Mouse (Mus musculus): Measurements from ENCODE around the gene Grcc10. TPM values are rescaled to one million over a fixed set of nuclear protein-coding genes. Genes with fewer than 3 reads are reported as not detected.

The Grcc10 gene
- polyA plus RNA-seq, 1 experiment from 2014 or later, result 710 TPM

- H3K4me3 ChIP-seq (replicated peaks), result no peak overlapping the region
- H3K36me3 ChIP-seq, result no peaks in the 10 kb centered on the region
- no peak overlapping the region for H3K27ac ChIP-seq
- no peak overlapping the region for H3K9ac ChIP-seq (replicated peaks)
- H3K4me2 ChIP-seq (replicated peaks), result no peak overlapping the region
- WGBS, result 86% methylated on average over 8 of the region's 8 CpGs
- H3K9me3 ChIP-seq, result no peaks in the 10 kb centered on the region
- no peak for ATAC-seq
- H3K4me1 ChIP-seq (replicated peaks), result no peaks in the 10 kb centered on the region
- H3K27me3 ChIP-seq, result no peaks in the 10 kb centered on the region
These were observed 17.6 kb downstream of the Grcc10 start for GRCm38 (mm10) chr6:124723541-124723940.

GRCm38 (mm10) chr6:124722876-124723473, 18.2 kb downstream of the Grcc10 start:
- 87% methylated on average over 6 of the region's 6 CpGs for WGBS
- Histone ChIP-seq H3K9ac (replicated peaks) (no peak overlapping the region), H3K4me3 (replicated peaks) (no peak overlapping the region), H3K4me1 (replicated peaks) (no peaks in the 10 kb centered on the region), H3K36me3 (no peaks in the 10 kb centered on the region), H3K27ac (no peak overlapping the region), H3K4me2 (replicated peaks) (no peak overlapping the region), H3K9me3 (no peaks in the 10 kb centered on the region), H3K27me3 (no peaks in the 10 kb centered on the region)
- ATAC-seq, result no peak

GRCm38 (mm10) chr6:124720904-124721303, 20.3 kb downstream of the Grcc10 start:
- H3K4me2 ChIP-seq (replicated peaks), result no peak overlapping the region
- H3K27ac ChIP-seq, result no peak overlapping the region
- no peak overlapping the region for H3K4me3 ChIP-seq (replicated peaks)
- H3K9me3 ChIP-seq, result no peaks in the 10 kb centered on the region
- no peak overlapping the region for H3K9ac ChIP-seq (replicated peaks)
- no peaks in the 10 kb centered on the region for H3K27me3 ChIP-seq
- ATAC-seq, result no peak
- 65% methylated on average over 11 of the region's 11 CpGs for WGBS
- peaks cover 21% of the 10 kb centered on the region for H3K36me3 ChIP-seq
- H3K4me1 ChIP-seq (replicated peaks), result no peaks in the 10 kb centered on the region

- no peaks in the 10 kb centered on the region for H3K27me3 ChIP-seq
- no peak for ATAC-seq
- no peak overlapping the region for H3K4me3 ChIP-seq (replicated peaks)
- 0 out of 2 replicates have a peak, but pooled peaks cover under 1% of the 10 kb centered on the region for H3K4me1 ChIP-seq (replicated peaks)
- H3K9me3 ChIP-seq, result no peaks in the 10 kb centered on the region
- no peak overlapping the region for H3K9ac ChIP-seq (replicated peaks)
- H3K27ac ChIP-seq, result no peak overlapping the region
- peaks cover 35% of the 10 kb centered on the region for H3K36me3 ChIP-seq
- 78% methylated on average over 7 of the region's 7 CpGs for WGBS
- no peak overlapping the region for H3K4me2 ChIP-seq (replicated peaks)
These were observed 21.7 kb downstream of the Grcc10 start for GRCm38 (mm10) chr6:124719354-124719978.

GRCm38 (mm10) chr6:124718703-124719102, 22.5 kb downstream of the Grcc10 start:
- H3K27me3 ChIP-seq, result no peaks in the 10 kb centered on the region
- no peak overlapping the region for H3K27ac ChIP-seq
- WGBS, result 58% methylated on average over 9 of the region's 16 CpGs
- peaks cover 43% of the 10 kb centered on the region for H3K36me3 ChIP-seq
- no peak overlapping the region for H3K9ac ChIP-seq (replicated peaks)
- H3K4me1 ChIP-seq (replicated peaks), result peaks cover 8% of the 10 kb centered on the region
- no peaks in the 10 kb centered on the region for H3K9me3 ChIP-seq
- no peak for ATAC-seq
- H3K4me2 ChIP-seq (replicated peaks), result no peak overlapping the region
- H3K4me3 ChIP-seq (replicated peaks), result no peak overlapping the region

- WGBS, result 81% methylated on average over 13 of the region's 13 CpGs
These were observed 23.2 kb downstream of the Grcc10 start for GRCm38 (mm10) chr6:124717968-124718367.

GRCm38 (mm10) chr6:124716864-124717490, 24.2 kb downstream of the Grcc10 start:
- ATAC-seq, result no peak
- H3K4me3 ChIP-seq (replicated peaks), result no peak overlapping the region
- no peak overlapping the region for H3K4me2 ChIP-seq (replicated peaks)
- 0 out of 2 replicates have a peak overlapping the region, but pooled peaks have one; percentile 5 for H3K27ac ChIP-seq
- H3K36me3 ChIP-seq, result peaks cover 43% of the 10 kb centered on the region
- H3K4me1 ChIP-seq (replicated peaks), result peaks cover 20% of the 10 kb centered on the region
- no peaks in the 10 kb centered on the region for H3K27me3 ChIP-seq
- no peak overlapping the region for H3K9ac ChIP-seq (replicated peaks)
- WGBS, result 68% methylated on average over 20 of the region's 20 CpGs
- no peaks in the 10 kb centered on the region for H3K9me3 ChIP-seq

More at GRCm38 (mm10) chr6:124717968-124718367, 23.2 kb downstream of the Grcc10 start:
- Histone ChIP-seq H3K36me3 (peaks cover 43% of the 10 kb centered on the region), H3K4me3 (replicated peaks) (no peak overlapping the region), H3K27ac (no peak overlapping the region), H3K9ac (replicated peaks) (no peak overlapping the region), H3K4me1 (replicated peaks) (peaks cover 16% of the 10 kb centered on the region), H3K27me3 (no peaks in the 10 kb centered on the region), H3K9me3 (no peaks in the 10 kb centered on the region), H3K4me2 (replicated peaks) (no peak overlapping the region)
- ATAC-seq, result no peak

- H3K4me2 ChIP-seq (replicated peaks), result peak overlapping the region; percentile 98
- H3K4me1 ChIP-seq (replicated peaks), result peaks cover 43% of the 10 kb centered on the region
- peak overlapping the region; percentile 99 for H3K4me3 ChIP-seq (replicated peaks)
- ATAC-seq, result no peak
- peak overlapping the region; percentile 86 for H3K27ac ChIP-seq
- H3K27me3 ChIP-seq, result no peaks in the 10 kb centered on the region
- peaks cover 53% of the 10 kb centered on the region for H3K36me3 ChIP-seq
- 22% methylated on average over 11 of the region's 11 CpGs for WGBS
- peak overlapping the region; percentile 97 for H3K9ac ChIP-seq (replicated peaks)
- H3K9me3 ChIP-seq, result no peaks in the 10 kb centered on the region
These were observed 28.3 kb downstream of the Grcc10 start for GRCm38 (mm10) chr6:124712918-124713317.

- Histone ChIP-seq H3K27ac (peak within 1 kb of the TSS; percentile 86), H3K27me3 (no peaks in the 10 kb centered on the region), H3K9ac (replicated peaks) (peak within 1 kb of the TSS; percentile 97), H3K4me2 (replicated peaks) (peak within 1 kb of the TSS; percentile 98), H3K4me3 (replicated peaks) (peak within 1 kb of the TSS; percentile 99), H3K36me3 (peaks cover 49% of the 10 kb centered on the region), H3K4me1 (replicated peaks) (peaks cover 43% of the 10 kb centered on the region), H3K9me3 (no peaks in the 10 kb centered on the region)
- ATAC-seq, result peak; percentile 98
- under 1% methylated on average over 76 of the region's 76 CpGs for WGBS
These were observed 29.1 kb downstream of the Grcc10 start, which contains the start of the genes Emg1 and Phb2 for GRCm38 (mm10) chr6:124711824-124712782. Gene Emg1, minus strand, starts transcription at chr6:124712178. Gene Phb2, plus strand, starts transcription at chr6:124712336.

- Histone ChIP-seq H3K4me3 (replicated peaks) (no peak overlapping the region), H3K9me3 (no peaks in the 10 kb centered on the region), H3K36me3 (peaks cover 45% of the 10 kb centered on the region), H3K27me3 (no peaks in the 10 kb centered on the region), H3K9ac (replicated peaks) (no peak overlapping the region), H3K27ac (no peak overlapping the region), H3K4me2 (replicated peaks) (no peak overlapping the region), H3K4me1 (replicated peaks) (peaks cover 32% of the 10 kb centered on the region)
- WGBS, result 93% methylated on average over 10 of the region's 10 CpGs
- no peak for ATAC-seq
These were observed 32.8 kb downstream of the Grcc10 start for GRCm38 (mm10) chr6:124708289-124708889.

GRCm38 (mm10) chr6:124706061-124706627, 35.0 kb downstream of the Grcc10 start:
- WGBS, result 93% methylated on average over 5 of the region's 5 CpGs
- H3K9ac ChIP-seq (replicated peaks), result no peak overlapping the region
- peaks cover 67% of the 10 kb centered on the region for H3K36me3 ChIP-seq

More at GRCm38 (mm10) chr6:124706061-124706627, 35.0 kb downstream of the Grcc10 start:
- no peak for ATAC-seq
- H3K4me3 ChIP-seq (replicated peaks), result no peak overlapping the region
- peaks cover 21% of the 10 kb centered on the region for H3K4me1 ChIP-seq (replicated peaks)
- no peaks in the 10 kb centered on the region for H3K9me3 ChIP-seq
- no peak overlapping the region for H3K4me2 ChIP-seq (replicated peaks)
- H3K27me3 ChIP-seq, result no peaks in the 10 kb centered on the region
- H3K27ac ChIP-seq, result no peak overlapping the region

Data from midbrain, embryonic 13.5 days (tissue).